Mouse (Mus musculus) embryonic facial prominence, embryonic 13.5 days (tissue): ENCODE measurements at regions not wholly inside any gene's neighbourhood (a gene's known extent, or its start where the extent isn't known, plus 50 kb on each side); places are given as distances from the start of the nearest gene placed in this dataset.
"Not testable (repeated sequence)": the region's sequence is repeated elsewhere in the genome, so short reads cannot be mapped to it uniquely, and the experiment has no call there.

Experiments used
- ATAC-seq: fragments of 200-750 bp; cut with Nextera tagmentation; 2 replicates; pipeline ENCODE4 v1.8.0; 2017; ENCODE audit warnings: low read depth; ENCODE audit not compliant: insufficient number of reproducible peaks, insufficient read depth, low FRiP score, low TSS enrichment
- H3K27ac ChIP-seq: fragments of 300-500 bp; sonication (generic); 2 replicates; pipeline ENCODE4 v1.5.1; 2015; ENCODE audit warnings: moderate library complexity, mild to moderate bottlenecking, inconsistent platforms
- H3K27me3 ChIP-seq: fragments of 300-500 bp; sonication (generic); 2 replicates; pipeline ENCODE4 v1.6.1; 2015; ENCODE audit warnings: mild to moderate bottlenecking, inconsistent platforms
- H3K36me3 ChIP-seq: fragments of 300-500 bp; sonication (generic); 2 replicates; pipeline ENCODE4 v1.6.1; 2015; ENCODE audit warnings: mild to moderate bottlenecking, inconsistent platforms
- H3K4me1 ChIP-seq: fragments of 300-500 bp; sonication (generic); 2 replicates; pipeline ENCODE4 v1.6.1; 2015; ENCODE audit warnings: inconsistent platforms
- H3K4me2 ChIP-seq: fragments of 300-500 bp; sonication (generic); 2 replicates; pipeline ENCODE4 v1.6.1; 2015; ENCODE audit warnings: moderate library complexity, mild to moderate bottlenecking, inconsistent platforms
- H3K4me3 ChIP-seq: fragments of 300-500 bp; sonication (generic); 2 replicates; pipeline ENCODE4 v1.5.1; 2015; ENCODE audit warnings: mild to moderate bottlenecking, inconsistent platforms
- H3K9ac ChIP-seq: fragments of 300-500 bp; sonication (generic); 2 replicates; pipeline ENCODE4 v1.6.1; 2015; ENCODE audit warnings: mild to moderate bottlenecking, inconsistent platforms
- H3K9me3 ChIP-seq: fragments of 300-500 bp; sonication (generic); 2 replicates; pipeline ENCODE4 v1.6.1; 2016; ENCODE audit warnings: inconsistent platforms
- WGBS: fragments of 180-500 bp; shearing (Covaris S2); methylation state at CpG from one replicate; pipeline ENCODE4 v1.1.7; 2015; ENCODE audit warnings: mixed read lengths; 5-methylcytosine and 5-hydroxymethylcytosine counted together

GRCm38 (mm10) chr17:3035099-3035498 lies 79.7 kb upstream of the Scaf8 start:
- 71% methylated on average over 2 of the region's 2 CpGs for WGBS

GRCm38 (mm10) chr17:3037145-3037870 lies 77.5 kb upstream of the Scaf8 start:
- Histone ChIP-seq H3K4me2 (no peak overlapping the region), H3K36me3 (no peaks in the 10 kb centered on the region), H3K4me1 (no peaks in the 10 kb centered on the region), H3K9me3 (peaks cover 10% of the 10 kb centered on the region; the same call in 1 of the 2 replicates), H3K4me3 (no peak overlapping the region), H3K27me3 (no peaks in the 10 kb centered on the region), H3K9ac (no peak overlapping the region), H3K27ac (no peak overlapping the region)
- whole genome bisulfite sequencing, result 47% methylated on average over 3 of the region's 3 CpGs
- no peak for ATAC-seq

More at GRCm38 (mm10) chr17:3035099-3035498, 79.7 kb upstream of the Scaf8 start:
- H3K4me3 ChIP-seq, result no peak overlapping the region
- no peak overlapping the region for H3K27ac ChIP-seq
- H3K27me3 ChIP-seq, result no peaks in the 10 kb centered on the region
- no peak for ATAC-seq
- peaks cover 25% of the 10 kb centered on the region; the same call in 1 of the 2 replicates for H3K9me3 ChIP-seq
- H3K9ac ChIP-seq, result no peak overlapping the region
- H3K4me2 ChIP-seq, result no peak overlapping the region
- H3K36me3 ChIP-seq, result no peaks in the 10 kb centered on the region
- no peaks in the 10 kb centered on the region for H3K4me1 ChIP-seq

DNA sequence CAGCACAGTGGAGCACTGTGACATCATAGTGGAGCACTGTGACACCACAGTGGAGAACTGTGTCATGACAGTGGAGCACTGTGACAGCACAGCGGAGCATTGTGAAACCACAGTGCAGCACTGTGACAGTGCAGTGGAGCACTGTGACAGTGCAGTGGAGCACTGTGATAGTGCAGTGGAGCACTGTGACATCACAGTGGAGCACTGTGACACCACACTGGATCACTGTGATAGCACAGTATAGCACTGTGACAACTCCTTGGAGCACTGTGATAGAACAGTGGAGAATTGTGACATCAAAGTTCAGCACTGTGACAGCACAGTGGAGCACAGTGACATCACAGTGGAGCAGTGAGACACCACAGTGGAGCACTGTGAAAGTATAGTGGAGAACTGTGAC lies 76.7 kb upstream of the Scaf8 start:
- Histone ChIP-seq H3K27ac (no peak overlapping the region), H3K9ac (no peak overlapping the region), H3K4me3 (no peak overlapping the region), H3K36me3 (no peaks in the 10 kb centered on the region), H3K9me3 (peaks cover 10% of the 10 kb centered on the region; the same call in 1 of the 2 replicates), H3K4me1 (no peaks in the 10 kb centered on the region), H3K27me3 (no peaks in the 10 kb centered on the region), H3K4me2 (no peak overlapping the region)
- no peak for ATAC-seq
- 88% methylated on average over 1 of the region's 1 CpGs for WGBS

DNA sequence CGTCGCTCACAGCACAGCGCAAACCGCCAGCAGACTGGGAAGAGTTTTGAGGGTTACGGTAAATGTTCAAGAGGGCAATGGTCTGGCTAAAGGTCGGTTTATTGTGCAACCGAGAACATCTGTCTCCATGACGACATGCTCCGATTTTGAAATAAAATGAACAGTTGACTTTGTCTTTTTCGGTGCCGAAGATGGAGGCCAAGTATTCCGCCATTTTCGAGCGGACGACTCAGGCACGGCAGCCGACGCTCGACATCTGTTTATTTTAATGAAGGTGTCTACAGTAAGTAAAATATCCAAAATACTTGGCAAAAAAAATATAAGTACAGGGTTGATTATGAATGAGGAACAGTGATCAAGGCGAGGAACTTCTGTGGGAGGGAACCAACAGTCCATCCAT lies 70.3 kb upstream of the Scaf8 start:
- H3K4me2 ChIP-seq, H3K36me3 ChIP-seq, H3K4me1 ChIP-seq, H3K27me3 ChIP-seq, H3K9ac ChIP-seq, H3K27ac ChIP-seq, H3K4me3 ChIP-seq, ATAC-seq, H3K9me3 ChIP-seq: not testable (repeated sequence)
- 89% methylated on average over 20 of the region's 20 CpGs for WGBS

DNA sequence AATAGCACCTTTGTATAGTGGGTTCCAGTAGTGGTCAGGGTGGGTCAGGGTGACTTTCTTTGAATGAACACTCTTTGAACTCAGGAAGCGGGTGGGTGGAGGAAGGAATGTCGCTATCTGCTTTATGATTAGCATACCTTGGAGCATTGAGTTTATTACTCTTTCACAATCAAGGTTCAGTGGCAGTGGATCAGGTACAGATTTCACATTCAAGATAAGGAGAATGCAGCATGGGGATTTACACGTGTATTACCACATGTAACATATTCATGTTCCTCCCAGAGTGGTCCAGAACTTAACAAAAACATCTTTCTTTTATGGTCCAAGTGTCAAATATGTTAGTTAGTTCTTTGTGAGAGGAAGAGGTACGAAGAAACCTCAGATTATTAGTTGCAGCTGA lies 60.9 kb upstream of the Scaf8 start:
- not testable (repeated sequence) for H3K27me3 ChIP-seq, H3K9me3 ChIP-seq, H3K27ac ChIP-seq, H3K4me1 ChIP-seq, H3K36me3 ChIP-seq, H3K4me2 ChIP-seq, H3K9ac ChIP-seq, ATAC-seq, H3K4me3 ChIP-seq
- WGBS, result 79% methylated on average over 4 of the region's 4 CpGs

GRCm38 (mm10) chr17:3054848-3055247 lies 59.9 kb upstream of the Scaf8 start:
- not testable (repeated sequence) for ATAC-seq, H3K27me3 ChIP-seq, H3K36me3 ChIP-seq, H3K9me3 ChIP-seq, H3K4me3 ChIP-seq, H3K27ac ChIP-seq, H3K9ac ChIP-seq, H3K4me1 ChIP-seq, H3K4me2 ChIP-seq
- 36% methylated on average over 8 of the region's 8 CpGs for WGBS

DNA sequence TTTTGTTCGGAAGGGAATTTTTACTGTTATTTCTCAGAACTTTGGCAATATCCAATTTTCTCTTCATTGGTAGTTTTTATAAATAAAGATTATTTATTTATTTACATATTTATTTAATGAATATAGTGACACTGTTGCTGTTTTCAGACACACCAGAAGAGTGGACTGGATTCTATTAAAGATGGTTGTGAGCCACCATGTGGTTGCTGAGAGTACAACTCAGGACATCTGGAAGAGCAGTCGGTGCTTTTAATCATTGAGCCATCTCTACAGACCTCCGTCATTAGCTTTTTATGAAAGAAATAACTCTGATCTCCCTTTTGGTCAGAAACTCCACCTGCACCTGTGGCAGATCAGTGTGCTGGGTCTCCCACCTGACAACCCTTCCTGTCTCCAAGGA lies 59.4 kb upstream of the Scaf8 start:
- H3K4me1 ChIP-seq, H3K4me3 ChIP-seq, H3K27ac ChIP-seq, H3K4me2 ChIP-seq, H3K9ac ChIP-seq, H3K36me3 ChIP-seq, ATAC-seq, H3K27me3 ChIP-seq, H3K9me3 ChIP-seq: not testable (repeated sequence)
- 70% methylated on average over 3 of the region's 3 CpGs for WGBS

GRCm38 (mm10) chr17:3063401-3063800 lies 51.4 kb upstream of the Scaf8 start:
- peaks cover 11% of the 10 kb centered on the region for H3K9me3 ChIP-seq
- H3K9ac ChIP-seq, H3K4me2 ChIP-seq, ATAC-seq, H3K36me3 ChIP-seq, H3K27ac ChIP-seq, H3K4me3 ChIP-seq, H3K4me1 ChIP-seq, H3K27me3 ChIP-seq: not testable (repeated sequence)
- WGBS, result 89% methylated on average over 1 of the region's 1 CpGs
